Mouse (Mus musculus) midbrain, embryonic 15.5 days (tissue): ENCODE measurements at regions not wholly inside any gene's neighbourhood (a gene's known extent, or its start where the extent isn't known, plus 50 kb on each side); places are given as distances from the start of the nearest gene placed in this dataset.

Source experiments
- ATAC-seq: fragments of 200-750 bp; cut with Nextera tagmentation; replicated peaks from 2 replicates; pipeline ENCODE4 v1.8.0; 2017; ENCODE audit warnings: moderate TSS enrichment
- H3K27ac ChIP-seq: fragments of 300-500 bp; sonication (generic); 2 replicates; pipeline ENCODE4 v1.5.1; 2015; ENCODE audit warnings: mild to moderate bottlenecking, inconsistent platforms
- H3K27me3 ChIP-seq: fragments of 300-500 bp; sonication (generic); replicated peaks from 2 replicates; pipeline ENCODE4 v1.6.1; 2015; ENCODE audit warnings: inconsistent platforms
- H3K36me3 ChIP-seq: fragments of 300-500 bp; sonication (generic); replicated peaks from 2 replicates; pipeline ENCODE4 v1.6.1; 2015; ENCODE audit warnings: inconsistent platforms
- H3K4me1 ChIP-seq: fragments of 300-500 bp; sonication (generic); 2 replicates; pipeline ENCODE4 v1.6.1; 2015; ENCODE audit warnings: inconsistent platforms
- H3K4me2 ChIP-seq: fragments of 300-500 bp; sonication (generic); 2 replicates; pipeline ENCODE4 v1.6.1; 2015; ENCODE audit warnings: inconsistent platforms, mild to moderate bottlenecking, moderate library complexity
- H3K4me3 ChIP-seq: fragments of 300-500 bp; sonication (generic); 2 replicates; pipeline ENCODE4 v1.5.1; 2015; ENCODE audit warnings: mild to moderate bottlenecking, inconsistent platforms
- H3K9ac ChIP-seq: fragments of 300-500 bp; sonication (generic); 2 replicates; pipeline ENCODE4 v1.6.1; 2015; ENCODE audit warnings: mild to moderate bottlenecking, inconsistent platforms
- H3K9me3 ChIP-seq: fragments of 300-500 bp; sonication (generic); 2 replicates; pipeline ENCODE4 v1.6.1; 2016; ENCODE audit warnings: inconsistent platforms
- WGBS: fragments of 180-500 bp; shearing (Covaris S2); methylation state at CpG from one replicate; pipeline ENCODE4 v1.1.7; 2015; ENCODE audit warnings: mixed read lengths; 5-methylcytosine and 5-hydroxymethylcytosine counted together

- no peak for ATAC-seq
- no peaks in the 10 kb centered on the region for H3K27me3 ChIP-seq
- H3K27ac ChIP-seq: no peak overlapping the region
- no peak overlapping the region for H3K4me3 ChIP-seq
- no peaks in the 10 kb centered on the region for H3K36me3 ChIP-seq
- no peaks in the 10 kb centered on the region for H3K9me3 ChIP-seq
- no peak overlapping the region for H3K9ac ChIP-seq
- WGBS: 81% methylated on average over 1 of the region's 1 CpGs
- H3K4me1 ChIP-seq: no peaks in the 10 kb centered on the region
- H3K4me2 ChIP-seq: no peak overlapping the region
Observed at GRCm38 (mm10) chr14:123219590-123219989, 235.8 kb upstream of the Tmtc4 start.

- Histone ChIP-seq H3K9ac (no peak overlapping the region), H3K4me1 (no peaks in the 10 kb centered on the region), H3K27ac (no peak overlapping the region), H3K27me3 (no peaks in the 10 kb centered on the region), H3K9me3 (no peaks in the 10 kb centered on the region), H3K36me3 (no peaks in the 10 kb centered on the region), H3K4me3 (no peak overlapping the region), H3K4me2 (no peak overlapping the region)
- no peak for ATAC-seq
- 79% methylated on average over 3 of the region's 3 CpGs for WGBS
Observed at GRCm38 (mm10) chr14:123210241-123210640, 226.4 kb upstream of the Tmtc4 start.

GRCm38 (mm10) chr14:123202848-123203247 lies 219.0 kb upstream of the Tmtc4 start:
- Histone ChIP-seq H3K9me3 (no peaks in the 10 kb centered on the region), H3K27me3 (no peaks in the 10 kb centered on the region), H3K9ac (no peak overlapping the region), H3K36me3 (no peaks in the 10 kb centered on the region), H3K4me3 (no peak overlapping the region), H3K4me1 (0 out of 2 replicates have a peak, but pooled peaks cover 3% of the 10 kb centered on the region), H3K4me2 (no peak overlapping the region), H3K27ac (no peak overlapping the region)
- WGBS: 55% methylated on average over 2 of the region's 2 CpGs
- ATAC-seq: no peak; the same call in 1 of the 2 replicates

- Histone ChIP-seq H3K4me1 (0 out of 2 replicates have a peak, but pooled peaks cover 3% of the 10 kb centered on the region), H3K27ac (peak overlapping the region; percentile 60)
Observed at GRCm38 (mm10) chr14:123202313-123202712, 218.5 kb upstream of the Tmtc4 start.

DNA sequence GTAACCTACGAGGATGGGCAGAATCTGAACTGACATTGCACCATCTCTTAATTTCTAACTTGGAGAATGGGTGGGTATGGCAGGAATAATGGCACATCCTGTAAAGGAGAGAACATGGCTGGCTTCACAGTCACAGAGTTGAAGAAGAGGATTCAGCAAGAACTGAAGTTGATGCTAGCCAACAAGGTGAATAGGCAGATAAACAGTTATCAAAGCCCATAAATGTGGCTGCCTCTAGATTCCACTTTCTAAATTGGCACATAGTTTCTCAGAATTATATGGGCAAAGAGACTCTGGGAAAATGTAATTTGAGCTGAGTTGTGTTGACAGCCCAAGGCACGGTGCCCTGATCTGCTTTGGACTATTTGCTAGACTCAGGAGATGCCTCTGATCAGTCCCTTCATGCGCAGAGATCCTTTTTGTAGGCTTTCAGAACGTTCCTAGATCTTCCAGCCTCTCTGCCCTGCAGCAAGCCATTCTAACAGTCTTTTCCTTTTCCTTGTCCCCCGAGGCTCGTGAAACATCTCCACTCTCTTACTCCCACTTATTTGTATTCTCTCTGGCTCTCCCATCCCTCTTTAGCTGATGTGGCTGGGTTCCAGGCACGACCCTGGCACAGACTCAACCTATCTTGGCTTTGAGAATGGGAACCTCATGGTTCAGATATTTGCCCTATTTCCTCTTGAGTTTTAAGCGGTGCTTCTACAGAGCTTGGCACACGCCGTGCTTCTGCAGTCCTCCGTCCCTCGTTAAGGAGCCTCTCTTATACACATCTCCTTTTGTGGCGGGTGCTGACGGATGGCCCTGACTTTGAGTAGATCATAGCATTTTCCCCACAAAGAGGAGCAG lies 217.8 kb upstream of the Tmtc4 start:
- Histone ChIP-seq H3K27ac (peak overlapping the region; percentile 60), H3K4me3 (no peak overlapping the region)

More at GRCm38 (mm10) chr14:123202313-123202712, 218.5 kb upstream of the Tmtc4 start:
- H3K27me3 ChIP-seq: no peaks in the 10 kb centered on the region
- no peaks in the 10 kb centered on the region for H3K9me3 ChIP-seq
- peak; percentile 55 for ATAC-seq
- H3K36me3 ChIP-seq: no peaks in the 10 kb centered on the region
- no peak overlapping the region for H3K4me2 ChIP-seq
- no peak overlapping the region for H3K9ac ChIP-seq
- WGBS: 50% methylated on average over 4 of the region's 4 CpGs
- H3K4me3 ChIP-seq: no peak overlapping the region

DNA sequence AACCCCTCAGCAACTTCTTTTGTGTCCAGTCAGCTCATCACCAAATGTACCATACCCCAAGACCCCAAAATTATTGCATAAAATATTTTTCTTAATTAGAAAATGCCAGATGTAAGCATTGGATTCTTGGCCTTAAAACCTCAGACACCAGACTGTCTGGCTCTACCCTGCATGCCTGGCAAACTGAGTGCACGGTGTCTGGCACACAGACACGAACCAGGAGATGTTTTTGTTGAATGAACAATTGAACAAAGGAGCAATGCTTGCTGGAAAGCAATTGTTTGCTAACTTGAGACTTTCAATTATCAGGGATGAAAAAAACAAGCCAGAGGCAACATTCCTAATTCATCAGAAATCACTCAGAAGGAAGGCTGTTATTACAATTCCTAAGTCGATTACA lies 215.3 kb upstream of the Tmtc4 start:
- Histone ChIP-seq H3K9me3 (no peaks in the 10 kb centered on the region), H3K27ac (no peak overlapping the region), H3K4me2 (no peak overlapping the region), H3K4me1 (0 out of 2 replicates have a peak, but pooled peaks cover 3% of the 10 kb centered on the region), H3K9ac (no peak overlapping the region), H3K27me3 (no peaks in the 10 kb centered on the region), H3K4me3 (no peak overlapping the region), H3K36me3 (no peaks in the 10 kb centered on the region)
- ATAC-seq: no peak
- WGBS: 43% methylated on average over 3 of the region's 3 CpGs

More for the DNA sequence above, 217.8 kb upstream of the Tmtc4 start:
- Histone ChIP-seq H3K4me2 (peak overlapping the region; percentile 4; the same call in 1 of the 2 replicates), H3K4me1 (0 out of 2 replicates have a peak, but pooled peaks cover 3% of the 10 kb centered on the region), H3K27me3 (no peaks in the 10 kb centered on the region), H3K36me3 (no peaks in the 10 kb centered on the region), H3K9me3 (no peaks in the 10 kb centered on the region), H3K9ac (no peak overlapping the region)
- WGBS: 60% methylated on average over 14 of the region's 14 CpGs
- ATAC-seq: peak; percentile 88

DNA sequence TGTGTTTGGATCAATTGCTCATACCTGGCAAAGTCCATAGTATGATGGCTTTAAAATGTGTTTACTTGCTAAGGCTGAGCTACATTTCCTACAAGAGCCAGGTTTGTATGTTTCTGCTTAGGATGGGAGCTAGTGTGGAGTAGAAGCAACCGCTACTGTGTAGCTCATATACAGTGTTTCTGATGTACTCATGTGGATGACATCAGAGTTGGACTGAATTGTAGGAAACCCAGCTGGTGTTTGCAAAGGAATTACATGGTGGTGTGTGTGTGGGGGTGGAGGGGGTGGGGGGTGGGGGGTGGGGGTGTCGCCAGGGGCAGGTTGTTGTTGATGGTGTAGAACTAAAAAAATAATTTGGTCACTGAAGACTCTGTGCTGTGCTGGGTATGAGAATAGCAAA lies 208.7 kb upstream of the Tmtc4 start:
- Histone ChIP-seq H3K4me2 (no peak overlapping the region), H3K27ac (no peak overlapping the region), H3K36me3 (no peaks in the 10 kb centered on the region), H3K4me1 (no peaks in the 10 kb centered on the region), H3K27me3 (no peaks in the 10 kb centered on the region), H3K9me3 (no peaks in the 10 kb centered on the region), H3K9ac (no peak overlapping the region), H3K4me3 (no peak overlapping the region)
- WGBS: 89% methylated on average over 2 of the region's 2 CpGs
- no peak for ATAC-seq

DNA sequence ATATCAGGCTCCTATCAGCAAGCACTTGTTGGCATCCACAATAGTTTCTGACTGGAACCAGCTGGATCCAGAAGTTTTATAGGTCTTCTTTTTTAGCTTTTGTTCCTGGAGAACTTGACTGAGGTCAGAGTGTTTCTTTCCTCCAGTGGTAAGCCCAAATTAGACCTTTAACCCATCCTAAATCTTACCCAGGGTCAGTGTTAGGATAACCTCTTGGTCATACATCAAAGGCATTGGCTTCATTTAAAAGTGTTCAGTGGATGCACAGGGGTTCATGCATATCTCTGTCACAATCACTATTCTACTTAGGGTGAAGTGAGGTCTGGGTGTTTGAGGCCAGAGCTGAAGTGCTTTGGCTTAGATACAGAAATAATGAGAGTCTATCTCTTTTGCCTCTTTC lies 206.9 kb upstream of the Tmtc4 start:
- no peak for ATAC-seq
- no peak overlapping the region for H3K27ac ChIP-seq
- H3K4me1 ChIP-seq: no peaks in the 10 kb centered on the region
- H3K4me2 ChIP-seq: no peak overlapping the region
- H3K27me3 ChIP-seq: no peaks in the 10 kb centered on the region
- H3K9ac ChIP-seq: no peak overlapping the region
- no peaks in the 10 kb centered on the region for H3K36me3 ChIP-seq
- H3K4me3 ChIP-seq: no peak overlapping the region
- no peaks in the 10 kb centered on the region for H3K9me3 ChIP-seq

DNA sequence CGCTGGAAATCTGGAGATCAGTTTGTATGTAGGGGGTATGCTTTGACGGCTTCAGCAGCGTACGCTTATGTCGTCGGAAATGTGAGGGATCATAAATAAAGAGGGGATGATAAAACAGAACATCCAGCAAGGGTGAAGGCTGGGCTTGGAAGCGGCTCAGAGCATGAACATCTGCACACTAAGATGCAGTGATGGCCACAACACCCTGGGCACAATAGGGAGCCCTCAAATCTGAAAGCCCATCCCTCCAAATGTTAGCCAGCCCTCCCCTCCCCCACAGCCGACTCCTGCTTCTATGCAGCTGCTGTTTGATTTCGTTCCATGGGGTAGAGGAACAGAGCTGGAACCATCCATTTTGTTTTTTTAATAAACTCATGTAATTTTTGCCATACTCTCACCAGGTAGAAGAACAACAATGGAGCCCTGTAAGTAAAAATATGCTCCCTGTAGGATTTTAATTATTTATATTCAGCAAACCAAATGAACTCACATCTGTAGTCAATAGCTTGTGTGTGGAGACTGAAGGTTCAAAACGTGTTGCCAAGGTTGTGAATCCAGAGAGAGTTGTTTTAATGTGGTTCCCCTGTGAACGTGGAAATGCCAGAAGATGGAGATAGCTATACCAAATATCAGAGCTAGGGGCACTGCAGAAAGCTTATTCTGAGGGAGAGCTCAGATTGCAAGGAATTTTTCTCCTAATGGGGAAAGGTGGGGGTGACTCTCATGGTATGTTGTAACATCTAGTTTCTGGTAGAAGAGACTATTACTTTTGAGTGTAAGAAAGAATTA lies 203.6 kb upstream of the Tmtc4 start:
- ATAC-seq: peak; percentile 37; the same call in 1 of the 2 replicates
- H3K36me3 ChIP-seq: no peaks in the 10 kb centered on the region
- WGBS: 54% methylated on average over 11 of the region's 11 CpGs
- H3K4me3 ChIP-seq: no peak overlapping the region
- no peaks in the 10 kb centered on the region for H3K9me3 ChIP-seq
- no peaks in the 10 kb centered on the region for H3K27me3 ChIP-seq
- H3K4me1 ChIP-seq: no peaks in the 10 kb centered on the region
- no peak overlapping the region for H3K27ac ChIP-seq
- H3K9ac ChIP-seq: no peak overlapping the region
- H3K4me2 ChIP-seq: no peak overlapping the region

DNA sequence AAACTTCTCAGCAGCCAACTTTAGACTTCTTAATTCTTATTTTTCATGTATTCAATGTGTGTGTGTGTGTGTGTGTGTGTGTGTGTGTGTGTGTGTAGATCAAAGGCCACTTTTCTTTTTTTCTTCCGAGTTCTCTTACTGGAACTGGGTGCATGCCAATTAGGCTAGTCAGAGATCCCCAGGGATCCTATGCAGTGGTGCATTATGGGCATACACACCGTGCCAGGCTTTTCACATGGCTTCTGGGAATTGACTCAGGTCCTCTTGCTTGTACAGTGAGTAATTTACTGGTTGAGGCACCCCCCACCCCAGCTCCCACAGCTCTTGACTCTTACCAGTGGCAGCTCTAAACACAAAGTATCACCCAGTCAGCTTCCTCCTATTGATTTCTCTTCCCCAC lies 189.3 kb upstream of the Tmtc4 start:
- peak; percentile 66; the same call in 1 of the 2 replicates for ATAC-seq
- H3K27ac ChIP-seq: no peak overlapping the region
- no peaks in the 10 kb centered on the region for H3K27me3 ChIP-seq
- H3K4me3 ChIP-seq: no peak overlapping the region
- H3K4me1 ChIP-seq: 0 out of 2 replicates have a peak, but pooled peaks cover 2% of the 10 kb centered on the region
- H3K36me3 ChIP-seq: no peaks in the 10 kb centered on the region
- WGBS: 21% methylated on average over 2 of the region's 2 CpGs
- no peak overlapping the region for H3K4me2 ChIP-seq
- no peaks in the 10 kb centered on the region for H3K9me3 ChIP-seq
- no peak overlapping the region for H3K9ac ChIP-seq

DNA sequence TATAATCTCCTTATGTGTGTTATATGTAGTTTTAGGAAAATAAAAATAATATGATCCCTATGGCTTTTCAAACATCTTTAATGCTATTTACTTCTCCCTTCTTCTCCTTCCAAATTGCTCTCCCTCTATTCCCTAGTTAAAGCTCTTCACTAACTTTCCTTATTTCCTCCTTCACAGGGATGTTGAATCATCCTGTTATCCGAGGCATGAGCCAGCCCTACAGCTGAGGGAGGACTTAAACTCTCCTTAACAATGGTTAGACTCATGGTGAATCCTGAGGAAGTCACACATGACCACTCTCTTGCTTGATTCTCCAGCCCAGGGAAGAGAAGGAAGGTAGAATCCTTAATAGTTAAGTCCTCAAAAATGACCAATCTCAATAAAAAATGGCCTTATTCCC lies 188.0 kb upstream of the Tmtc4 start:
- 0 out of 2 replicates have a peak, but pooled peaks cover 2% of the 10 kb centered on the region for H3K4me1 ChIP-seq
- H3K36me3 ChIP-seq: no peaks in the 10 kb centered on the region
- no peak overlapping the region for H3K27ac ChIP-seq
- ATAC-seq: no peak
- H3K9me3 ChIP-seq: no peaks in the 10 kb centered on the region
- no peaks in the 10 kb centered on the region for H3K27me3 ChIP-seq
- no peak overlapping the region for H3K4me3 ChIP-seq
- WGBS: 62% methylated on average over 1 of the region's 1 CpGs
- H3K4me2 ChIP-seq: no peak overlapping the region
- no peak overlapping the region for H3K9ac ChIP-seq

DNA sequence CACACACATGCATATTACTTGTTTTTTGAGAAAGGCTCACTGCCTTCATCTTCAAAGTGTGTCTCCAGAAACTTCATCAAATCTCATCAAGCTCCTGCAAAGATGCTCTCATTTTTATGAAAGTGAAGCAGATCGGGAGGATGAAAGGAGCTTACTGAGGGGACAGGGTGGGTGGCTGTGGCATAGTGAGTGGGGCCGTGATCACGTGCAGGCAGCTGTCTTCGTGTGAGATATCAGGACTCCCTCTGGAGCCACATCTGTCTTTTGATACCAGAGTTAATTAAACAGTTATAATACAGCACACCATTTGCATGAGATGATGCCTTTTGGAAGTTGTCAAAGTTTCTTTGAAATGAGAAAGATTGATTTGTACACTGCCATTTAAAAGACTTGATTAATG lies 180.0 kb upstream of the Tmtc4 start:
- Histone ChIP-seq H3K9me3 (no peaks in the 10 kb centered on the region), H3K36me3 (no peaks in the 10 kb centered on the region), H3K27ac (no peak overlapping the region), H3K9ac (no peak overlapping the region), H3K4me2 (no peak overlapping the region), H3K27me3 (no peaks in the 10 kb centered on the region), H3K4me3 (no peak overlapping the region), H3K4me1 (no peaks in the 10 kb centered on the region; the same call in 1 of the 2 replicates)
- peak; percentile 84 for ATAC-seq
- WGBS: 48% methylated on average over 4 of the region's 4 CpGs
